Mouse (Mus musculus) liver, adult 2 months (tissue): ENCODE results near the gene Mab21l1. TPM values are rescaled to one million over a fixed set of nuclear protein-coding genes. Genes with fewer than 3 reads are reported as not detected.

ENCODE experiments used
- DNase-seq: peaks from one replicate; pipeline ENCODE4 v3.0.0-alpha.2; 2011; ENCODE audit warnings: low read depth, low spot score; ENCODE audit errors: extremely low read depth
- H3K27ac ChIP-seq: fragments of 200-500 bp; replicated peaks from 2 replicates; pipeline ENCODE4 v1.5.1; 2012; ENCODE audit warnings: low read depth, mild to moderate bottlenecking, control low read depth, inconsistent platforms, low read length; ENCODE audit not compliant: insufficient read depth
- H3K27me3 ChIP-seq: fragments of 200-500 bp; 2 replicates; pipeline ENCODE4 v1.6.1; 2012; ENCODE audit warnings: mild to moderate bottlenecking, moderate library complexity, low read length, inconsistent platforms; ENCODE audit not compliant: control insufficient read depth, insufficient read depth
- H3K36me3 ChIP-seq: fragments of 200-500 bp; 2 replicates; pipeline ENCODE4 v1.6.1; 2012; ENCODE audit warnings: low read length, inconsistent platforms; ENCODE audit not compliant: control insufficient read depth, insufficient read depth
- H3K4me1 ChIP-seq: fragments of 200-500 bp; 2 replicates; pipeline ENCODE4 v1.6.1; 2011; ENCODE audit warnings: low read length; ENCODE audit not compliant: control insufficient read depth, insufficient read depth
- H3K4me3 ChIP-seq: fragments of 200-500 bp; 2 replicates; pipeline ENCODE4 v1.5.1; 2011; ENCODE audit warnings: low read depth, mild to moderate bottlenecking, control low read depth, low read length, moderate library complexity; ENCODE audit not compliant: insufficient read depth
- H3K79me2 ChIP-seq: fragments of 200-500 bp; 2 replicates; pipeline ENCODE4 v1.6.1; 2012; ENCODE audit warnings: inconsistent platforms, mild to moderate bottlenecking, low read length, moderate library complexity; ENCODE audit not compliant: control insufficient read depth, insufficient read depth
- H3K9ac ChIP-seq: fragments of 200-500 bp; 2 replicates; pipeline ENCODE4 v1.6.1; 2012; ENCODE audit warnings: low read depth, mild to moderate bottlenecking, control low read depth, inconsistent platforms, low read length
- CTCF ChIP-seq: fragments of 200-500 bp; IDR thresholded peaks from 2 replicates; pipeline ENCODE4 v1.5.1; 2011; ENCODE audit warnings: low read depth, low read length, control low read depth
- POLR2A ChIP-seq: fragments of 200-500 bp; IDR thresholded peaks from 2 replicates; pipeline ENCODE4 v1.6.1; 2011; ENCODE audit warnings: low read length, control low read depth; ENCODE audit not compliant: insufficient read depth; ENCODE audit errors: extremely low read depth
- WGBS: fragments of 180-500 bp; shearing (Covaris S2); methylation state at CpG from one replicate; pipeline ENCODE4 v1.1.7; 2018; 5-methylcytosine and 5-hydroxymethylcytosine counted together
- polyA plus RNA-seq: library from polyadenylated mRNA; depleted of rRNA; stranded (reverse); fragments of >200 nt; gene quantifications from 2 replicates; pipeline ENCODE4 v1.2.3, GENCODE M21; 2012
- total RNA-seq: library from RNA; depleted of rRNA; stranded (reverse); fragments of >200 nt; gene quantifications from 2 replicates; pipeline ENCODE4 v1.2.3, GENCODE M21; 2014

Mab21l1 gene
- total and polyA plus RNA-seq, 2 experiments = not detected

DNA sequence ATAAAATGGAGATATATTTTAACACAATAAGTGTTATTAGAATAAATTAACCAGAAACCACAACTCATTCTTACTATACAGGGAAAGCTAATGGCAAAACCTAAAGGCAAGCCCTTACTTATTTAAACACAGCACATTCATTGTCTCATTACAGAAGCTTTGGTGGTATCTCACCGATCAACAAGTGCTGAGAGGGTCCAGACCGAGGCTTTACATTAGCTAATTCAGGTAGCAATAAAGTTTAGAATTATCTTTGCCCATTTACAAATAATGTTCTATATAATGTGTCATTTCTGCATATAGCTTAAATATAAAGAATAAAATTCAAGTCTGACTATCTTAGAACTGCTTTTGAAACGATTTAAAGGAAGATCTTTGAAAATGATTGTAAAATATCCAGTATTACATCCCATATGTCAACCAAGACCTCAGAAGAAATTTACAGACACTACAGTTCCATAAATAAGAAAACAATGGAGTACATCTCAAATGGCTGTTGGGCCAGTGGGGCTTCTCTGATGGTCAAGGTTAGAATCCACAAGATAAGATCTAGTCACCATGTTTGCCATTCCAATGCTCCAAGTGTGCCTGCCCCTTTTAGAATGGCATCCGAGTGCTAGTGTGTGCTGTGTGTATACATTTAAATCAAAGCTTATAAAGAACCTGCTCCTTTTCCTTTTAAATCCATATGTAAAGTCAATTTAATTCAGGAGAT, 3.1 kb downstream of the Mab21l1 start:
- H3K4me1 ChIP-seq = peaks cover 3% of the 10 kb centered on the region
- no peaks in the 10 kb centered on the region for H3K79me2 ChIP-seq
- WGBS = 73% methylated on average over 4 of the region's 4 CpGs
- peaks cover 16% of the 10 kb centered on the region for H3K27me3 ChIP-seq
- no peaks in the 10 kb centered on the region for H3K36me3 ChIP-seq
- TF ChIP-seq CTCF (no peak), POLR2A (no peak)
- H3K9ac ChIP-seq = no peak overlapping the region
- no peak overlapping the region for H3K4me3 ChIP-seq
- DNase-seq = no peak
- no peak overlapping the region for H3K27ac ChIP-seq

DNA sequence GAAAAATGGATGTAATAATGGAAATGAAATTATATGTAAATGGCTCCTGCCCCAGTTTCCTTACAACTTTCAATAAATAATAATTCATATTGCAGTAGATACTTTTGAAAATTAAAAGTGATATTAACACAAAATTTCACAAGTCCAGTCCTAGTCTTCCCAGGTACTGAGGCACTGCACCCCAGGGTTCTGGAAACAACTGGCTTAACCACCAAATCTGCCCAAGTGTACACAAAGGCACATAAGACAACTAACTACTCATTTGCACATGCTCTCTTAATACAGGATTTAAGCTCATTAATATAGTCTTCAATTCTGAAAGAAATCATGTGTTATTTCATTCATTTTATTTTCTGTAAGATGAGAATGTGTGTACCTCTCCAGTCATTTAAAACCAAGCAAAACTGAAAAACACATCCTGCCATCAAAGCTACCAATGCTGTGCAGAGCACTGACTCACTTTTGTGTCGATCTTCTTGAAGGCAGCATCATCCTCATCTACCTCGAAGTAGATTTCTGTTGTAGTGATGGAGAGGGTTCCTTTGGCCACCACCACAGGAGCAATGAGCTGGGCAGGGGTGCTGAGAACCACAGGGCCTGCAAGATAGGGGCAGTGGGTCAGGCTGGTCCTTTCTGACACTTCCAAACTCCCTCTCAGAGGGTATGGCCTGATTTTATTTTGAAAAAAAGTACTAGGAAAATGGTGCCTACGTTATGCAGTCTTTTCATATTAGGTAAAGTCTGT, 3.8 kb downstream of the Mab21l1 start:
- H3K9ac ChIP-seq = no peak overlapping the region
- WGBS = 43% methylated on average over 3 of the region's 3 CpGs
- H3K4me1 ChIP-seq = peaks cover 3% of the 10 kb centered on the region
- H3K36me3 ChIP-seq = no peaks in the 10 kb centered on the region
- no peak for DNase-seq
- no peaks in the 10 kb centered on the region for H3K79me2 ChIP-seq
- H3K27ac ChIP-seq = no peak overlapping the region
- peaks cover 13% of the 10 kb centered on the region for H3K27me3 ChIP-seq
- H3K4me3 ChIP-seq = no peak overlapping the region
- no peak for TF ChIP-seq POLR2A
- TF ChIP-seq CTCF = no peak

GRCm38 (mm10) chr3:55786835-55787486, 4.7 kb downstream of the Mab21l1 start:
- peaks cover 13% of the 10 kb centered on the region for H3K27me3 ChIP-seq

DNA sequence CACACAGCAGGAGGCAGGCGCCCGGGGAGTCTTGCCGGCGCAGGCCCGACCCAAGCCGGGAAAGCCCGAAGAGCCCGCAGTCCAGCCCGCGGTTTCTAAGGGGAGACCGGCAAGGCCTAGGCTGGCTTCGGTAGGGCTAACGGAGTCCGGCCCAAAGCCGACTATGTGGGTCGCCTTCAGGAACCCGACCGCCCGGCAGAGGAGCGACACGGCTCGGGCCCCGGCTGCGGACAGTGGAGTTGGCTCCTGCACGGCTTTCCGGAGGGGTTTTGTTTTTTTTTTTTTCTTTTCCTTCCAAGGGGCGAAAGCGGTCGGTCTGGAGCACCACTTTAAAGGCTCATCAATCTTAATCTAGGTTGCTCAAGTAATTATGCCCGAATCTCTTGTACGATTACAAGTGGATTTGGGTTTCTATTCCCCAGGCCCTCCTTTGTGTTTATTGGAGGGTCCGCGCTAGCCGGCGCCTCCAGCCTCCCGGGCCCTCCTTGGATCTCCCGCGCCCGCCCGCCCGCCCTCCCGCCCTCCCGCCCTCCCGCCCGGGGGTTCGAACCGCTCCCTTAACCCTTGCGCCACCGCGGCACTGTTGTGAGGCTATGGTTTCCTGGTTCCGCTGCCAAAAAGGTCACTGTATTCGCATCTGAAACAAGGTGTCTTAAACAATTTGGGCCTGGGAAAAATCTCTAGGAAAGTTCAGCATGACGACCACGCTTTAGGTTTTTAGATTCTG, 5.3 kb downstream of the Mab21l1 start:
- Histone ChIP-seq H3K4me3 (peak overlapping the region; percentile 9), H3K27me3 (peaks cover 13% of the 10 kb centered on the region), H3K4me1 (peaks cover 3% of the 10 kb centered on the region), H3K9ac (no peak overlapping the region), H3K27ac (no peak overlapping the region), H3K36me3 (no peaks in the 10 kb centered on the region), H3K79me2 (no peaks in the 10 kb centered on the region)
- TF ChIP-seq CTCF (no peak), POLR2A (no peak)
- DNase-seq = no peak
- 5% methylated on average over 53 of the region's 54 CpGs for WGBS

More at GRCm38 (mm10) chr3:55786835-55787486, 4.7 kb downstream of the Mab21l1 start:
- 41% methylated on average over 17 of the region's 17 CpGs for WGBS
- Histone ChIP-seq H3K27ac (no peak overlapping the region), H3K9ac (no peak overlapping the region), H3K79me2 (no peaks in the 10 kb centered on the region), H3K4me3 (peak overlapping the region; percentile 9; the same call in 1 of the 2 replicates), H3K4me1 (peaks cover 3% of the 10 kb centered on the region), H3K36me3 (no peaks in the 10 kb centered on the region)
- TF ChIP-seq CTCF (no peak), POLR2A (no peak)
- no peak for DNase-seq

GRCm38 (mm10) chr3:55788214-55788586, 5.9 kb downstream of the Mab21l1 start:
- TF ChIP-seq CTCF = no peak
- TF ChIP-seq POLR2A = no peak
- H3K27ac ChIP-seq = no peak overlapping the region
- no peaks in the 10 kb centered on the region for H3K79me2 ChIP-seq
- peaks cover 11% of the 10 kb centered on the region for H3K27me3 ChIP-seq
- H3K4me3 ChIP-seq = no peak overlapping the region
- H3K9ac ChIP-seq = no peak overlapping the region
- 28% methylated on average over 4 of the region's 4 CpGs for WGBS
- peaks cover under 1% of the 10 kb centered on the region for H3K4me1 ChIP-seq
- no peak for DNase-seq
- H3K36me3 ChIP-seq = no peaks in the 10 kb centered on the region
